Mouse (Mus musculus) CH12.LX (cell line): ENCODE results near the gene Inpp5a.

ENCODE experiments used
- CTCF ChIP-seq, 2 experiments: IDR thresholded peaks in 1 of 2; conservative IDR thresholded peaks in 1 of 2; 2 replicates each; pipeline ENCODE4 v1.5.1; 2011 to 2012; ENCODE audit warnings: low read depth in 2 of 2, low read length in 2 of 2, improper control_type of control experiment in 1 of 2, inconsistent platforms in 1 of 2, mild to moderate bottlenecking in 1 of 2, moderate library complexity in 1 of 2
- ETS1 ChIP-seq: conservative IDR thresholded peaks from 2 replicates; pipeline ENCODE4 v1.6.1; 2012; ENCODE audit warnings: low read depth, mild to moderate bottlenecking, inconsistent platforms, low read length, improper control_type of control experiment, moderate library complexity
- SMC3 ChIP-seq: IDR thresholded peaks from 2 replicates; pipeline ENCODE4 v1.6.1; 2011; ENCODE audit warnings: low read depth, low read length, improper control_type of control experiment
- UBTF ChIP-seq: IDR thresholded peaks from 2 replicates; pipeline ENCODE4 v1.6.1; 2012; ENCODE audit warnings: low read depth, mild to moderate bottlenecking, inconsistent platforms, low read length, improper control_type of control experiment, moderate library complexity

DNA sequence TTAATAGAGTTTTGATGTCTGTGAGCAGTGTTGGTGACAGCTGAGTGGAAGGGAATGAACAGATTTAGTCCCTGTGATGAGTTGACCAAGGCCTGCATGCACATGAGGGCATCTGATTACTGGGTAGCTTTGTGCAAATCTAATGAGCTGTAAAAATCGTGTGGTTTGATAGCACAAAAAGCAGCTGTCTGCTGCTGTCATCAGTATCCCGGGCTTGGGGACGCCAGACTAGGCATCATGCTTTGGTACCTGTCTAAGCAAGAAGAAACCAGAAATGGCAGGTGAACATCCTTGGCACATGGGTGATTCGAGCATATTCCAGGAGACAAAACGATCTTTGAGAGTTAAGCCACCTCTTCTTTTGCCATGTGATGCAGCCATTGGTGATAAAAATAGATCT is 167.4 kb downstream of the Inpp5a start:
- TF ChIP-seq CTCF (conservative IDR thresholded peaks at IDR 0.05 in 1 of 2, IDR thresholded peaks at IDR 0.05 in 1 of 2; ENCODE audit: low read depth in 2 of 2, low read length in 2 of 2) (no peak), UBTF (no peak), SMC3 (no peak), ETS1 (no peak)
